ENCODE assay signal across 32 mouse cellular contexts in genomic region chr19:30185536-30185935, GRCm38 (mm10). TPM values are rescaled to one million over a fixed set of nuclear protein-coding genes. Genes with fewer than 3 reads are reported as not detected.
DNase-seq lines count a peak whose midpoint lies in the region; TF ChIP-seq lines count a peak whose summit lies in the region.
"Had no signal": no experiment of that assay in that cellular context is flagged by ENCODE, and none has a peak within 500 bp of the region (broad histone marks: within the 10 kb centered on the region; RNA-seq: fewer than 3 reads in every experiment).

No protein-coding gene starts in this region.

- no peaks in the 10 kb centered on the region for H3K36me3 ChIP-seq in testis, adult 2 months (ENCODE audit: control insufficient read depth, insufficient read depth, low read length)
- H3K36me3 ChIP-seq in hindbrain, embryonic 10.5 days = no peaks in the 10 kb centered on the region
- H3K36me3 ChIP-seq: embryonic facial prominence, embryonic 13.5 days; embryonic facial prominence, embryonic 15.5 days; forebrain, embryonic 10.5 days; forebrain, embryonic 15.5 days; G1E had no signal

- H3K27ac ChIP-seq in testis, adult 2 months (ENCODE audit: control insufficient read depth, insufficient read depth, low read depth, low read length) = no peak overlapping the region
- H3K27ac ChIP-seq in hindbrain, embryonic 10.5 days = no peak overlapping the region
- H3K27ac ChIP-seq: embryonic facial prominence, embryonic 13.5 days; embryonic facial prominence, embryonic 15.5 days; forebrain, embryonic 10.5 days; forebrain, embryonic 13.5 days; forebrain, embryonic 15.5 days had no signal

- TF ChIP-seq POLR2A in testis, adult 2 months (IDR thresholded peaks at IDR 0.05; ENCODE audit: control insufficient read depth, low read depth, low read length) = no peak

- H3K4me1 ChIP-seq in testis, adult 2 months (ENCODE audit: control insufficient read depth, insufficient read depth, low read length) = no peaks in the 10 kb centered on the region
- H3K4me1 ChIP-seq in hindbrain, embryonic 10.5 days (replicated peaks) = no peaks in the 10 kb centered on the region
- H3K4me1 ChIP-seq: embryonic facial prominence, embryonic 13.5 days; embryonic facial prominence, embryonic 15.5 days; forebrain, embryonic 10.5 days; forebrain, embryonic 13.5 days; forebrain, embryonic 15.5 days had no signal

- no peak for TF ChIP-seq CTCF in testis, adult 2 months (IDR thresholded peaks at IDR 0.05; ENCODE audit: control insufficient read depth, insufficient read depth, insufficient replicate concordance, low read depth, low read length)

- no peaks in the 10 kb centered on the region for H3K27me3 ChIP-seq in testis, adult 2 months (ENCODE audit: control insufficient read depth, insufficient read depth, low read length)
- no peaks in the 10 kb centered on the region for H3K27me3 ChIP-seq in hindbrain, embryonic 10.5 days (ENCODE audit: insufficient read depth, poor library complexity, severe bottlenecking)
- H3K27me3 ChIP-seq: CH12.LX; embryonic facial prominence, embryonic 13.5 days; embryonic facial prominence, embryonic 15.5 days; forebrain, embryonic 13.5 days; forebrain, embryonic 15.5 days had no signal

- 82% methylated on average over 2 of the region's 2 CpGs for WGBS in hindbrain, embryonic 10.5 days

- H3K9me3 ChIP-seq in hindbrain, embryonic 10.5 days = peaks cover 10% of the 10 kb centered on the region
- H3K9me3 ChIP-seq: embryonic facial prominence, embryonic 15.5 days; forebrain, embryonic 13.5 days; G1E had no signal

- DNase-seq in testis, postnatal 14 days (ENCODE audit: low spot score) = no peak
- DNase-seq in ES-CJ7 (ENCODE audit: low read depth, low spot score) (peak; percentile 92), R1 (ENCODE audit: low read depth, low spot score) (peak; percentile 97), ZHBTc4 (ENCODE audit: low read depth, low spot score) (peak; percentile 90)
- DNase-seq in ovary, postnatal 36 days (ENCODE audit: low spot score) = no peak
- no peak for DNase-seq in hindbrain, embryonic 10.5 days (ENCODE audit: low spot score)
- no peak for DNase-seq in layer of hippocampus, adult 9-10 months (ENCODE audit: low spot score)
- DNase-seq: adrenal gland, adult 2 months; adrenal gland, postnatal 10 days; adrenal gland, postnatal 25 days; B cell, adult 2 months; cerebellum, adult 11 months; cerebellum, adult 18-20 months; cerebellum, adult 8-10 months; cerebellum, adult 9-11 months; cerebellum, postnatal 14 days; cerebellum, postnatal 36 days; embryo, embryonic 11 days; forebrain, postnatal 0 days had no signal

- peak overlapping the region; percentile 2; the same call in 1 of the 2 replicates for H3K4me3 ChIP-seq in testis, adult 2 months (ENCODE audit: control insufficient read depth, low read depth, low read length)
- no peak overlapping the region for H3K4me3 ChIP-seq in hindbrain, embryonic 10.5 days
- H3K4me3 ChIP-seq: embryonic facial prominence, embryonic 13.5 days; embryonic facial prominence, embryonic 15.5 days; erythroblast, embryonic 14.5 days; forebrain, embryonic 10.5 days; forebrain, embryonic 13.5 days; forebrain, embryonic 15.5 days had no signal

RNA-seq across cellular contexts. Expression of gene Gldc, which starts 10.3 kb away (rescaled TPM):
- 3.6 and 6.4 TPM in 2 replicates for polyA plus RNA-seq in testis, adult 2 months (2012; rRNA removed)
- 26.9 and 27.6 TPM in 2 replicates for polyA plus RNA-seq in hindbrain, embryonic 10.5 days (2016; fragmentation: Nextera tagmentation; extraction: Ambion mirVana)
- polyA plus RNA-seq: G1E had no signal

RNA-seq across cellular contexts. Expression of gene Mbl2, which starts 47.2 kb away (rescaled TPM):
- polyA plus RNA-seq in testis, adult 2 months (2012; rRNA removed) = not detected in 2 replicates
- polyA plus RNA-seq in hindbrain, embryonic 10.5 days (2016; fragmentation: Nextera tagmentation; extraction: Ambion mirVana) = 0.15 TPM in 1 of 2 replicates, not detected in the other
- polyA plus RNA-seq: adrenal gland, adult 2 months; brain, embryonic 14.5 days; CD4-positive, CD25-positive, alpha-beta regulatory T cell, adult 4 months; embryonic facial prominence, embryonic 11.5 days; embryonic facial prominence, embryonic 13.5 days; forebrain, embryonic 10.5 days; forebrain, embryonic 13.5 days; forebrain, embryonic 15.5 days; forebrain, postnatal 0 days; G1E; Patski had no signal

Comparison
In these comparisons a context has a peak if more than half of its experiments do, and no peak if none do; other contexts are left out.
1. DNase-seq: peak in ES-CJ7 (single experiment), R1 (single experiment) and ZHBTc4 (single experiment); none in testis, postnatal 14 days (single experiment), ovary, postnatal 36 days (single experiment), hindbrain, embryonic 10.5 days (single experiment) and layer of hippocampus, adult 9-10 months (single experiment).